Mouse (Mus musculus) CH12.LX (cell line): ENCODE results near the gene Ppm1l. TPM values are rescaled to one million over a fixed set of nuclear protein-coding genes. Genes with fewer than 3 reads are reported as not detected.

ENCODE experiments used
- DNase-seq: peaks from one replicate; pipeline ENCODE4 v3.0.0-alpha.2; 2013; ENCODE audit errors: extremely low read depth
- H3K27ac ChIP-seq: 2 replicates; pipeline ENCODE4 v1.5.1; 2012; ENCODE audit warnings: low read depth, mild to moderate bottlenecking, control low read depth, moderate library complexity; ENCODE audit not compliant: insufficient read depth
- H3K27me3 ChIP-seq: replicated peaks from 2 replicates; pipeline ENCODE3; 2012; ENCODE audit warnings: inconsistent platforms
- H3K36me3 ChIP-seq, 2 experiments: replicated peaks in 1 of 2; 2 replicates each; pipeline versions ENCODE3 to v1.6.1; 2012; ENCODE audit warnings: inconsistent platforms in 1 of 2, low read length in 1 of 2, mild to moderate bottlenecking in 1 of 2, mixed read lengths in 1 of 2, moderate library complexity in 1 of 2; ENCODE audit not compliant: control insufficient read depth in 1 of 2, insufficient read depth in 1 of 2
- H3K4me1 ChIP-seq, 2 experiments: 2 replicates each; pipeline ENCODE4 v1.6.1; 2012; ENCODE audit warnings: inconsistent platforms in 1 of 2, moderate library complexity in 1 of 2; ENCODE audit not compliant: insufficient read depth in 2 of 2, control insufficient read depth in 1 of 2
- H3K4me2 ChIP-seq: 2 replicates; pipeline ENCODE4 v1.6.1; 2012; ENCODE audit warnings: low read depth, mild to moderate bottlenecking, control low read depth; ENCODE audit not compliant: poor library complexity, insufficient read depth, severe bottlenecking
- H3K4me3 ChIP-seq, 3 experiments: fragments of 150-350 bp in 1 of 3; sonication (generic) in 1 of 3; replicated peaks in 1 of 3; 2 replicates each; pipeline versions ENCODE3 to v1.5.1; 2011 to 2012; ENCODE audit warnings: low read depth in 2 of 3, low read length in 2 of 3, mild to moderate bottlenecking in 2 of 3, moderate library complexity in 2 of 3, control low read depth in 1 of 3, improper control_type of control experiment in 1 of 3, inconsistent platforms in 1 of 3, mixed read lengths in 1 of 3; ENCODE audit not compliant: poor library complexity in 1 of 3
- H3K79me2 ChIP-seq: replicated peaks from 2 replicates; pipeline ENCODE4 v1.6.1; 2012; ENCODE audit warnings: mild to moderate bottlenecking, moderate library complexity; ENCODE audit not compliant: control insufficient read depth, poor library complexity, insufficient read depth, severe bottlenecking; ENCODE audit errors: extremely low read depth
- H3K9ac ChIP-seq: 2 replicates; pipeline ENCODE4 v1.6.1; 2012; ENCODE audit warnings: low read depth, mild to moderate bottlenecking, control low read depth, moderate library complexity; ENCODE audit not compliant: insufficient read depth
- H3K9me3 ChIP-seq: replicated peaks from 2 replicates; pipeline ENCODE3; 2012; ENCODE audit warnings: low read length, inconsistent platforms, mixed read lengths
- BHLHE40 ChIP-seq: IDR thresholded peaks from 2 replicates; pipeline ENCODE4 v1.6.1; 2011; ENCODE audit warnings: mild to moderate bottlenecking, low read depth, low read length, improper control_type of control experiment
- CTCF ChIP-seq, 2 experiments: IDR thresholded peaks in 1 of 2; conservative IDR thresholded peaks in 1 of 2; 2 replicates each; pipeline ENCODE4 v1.5.1; 2011 to 2012; ENCODE audit warnings: low read depth in 2 of 2, low read length in 2 of 2, improper control_type of control experiment in 1 of 2, inconsistent platforms in 1 of 2, mild to moderate bottlenecking in 1 of 2, moderate library complexity in 1 of 2
- E2F4 ChIP-seq: IDR thresholded peaks from 2 replicates; pipeline ENCODE4 v1.6.1; 2011; ENCODE audit warnings: low read depth, low read length, improper control_type of control experiment; ENCODE audit not compliant: insufficient replicate concordance
- ELF1 ChIP-seq: IDR thresholded peaks from 2 replicates; pipeline ENCODE4 v1.6.1; 2014; ENCODE audit warnings: low read depth, mild to moderate bottlenecking, inconsistent platforms, low read length, improper control_type of control experiment
- EP300 ChIP-seq: IDR thresholded peaks from 2 replicates; pipeline ENCODE4 v1.6.1; 2011; ENCODE audit warnings: low read length, improper control_type of control experiment
- GABPA ChIP-seq: IDR thresholded peaks from 2 replicates; pipeline ENCODE4 v1.6.1; 2012; ENCODE audit warnings: low read depth, low read length, improper control_type of control experiment, inconsistent platforms; ENCODE audit not compliant: insufficient replicate concordance
- HCFC1 ChIP-seq: IDR thresholded peaks from 2 replicates; pipeline ENCODE4 v1.6.1; 2012; ENCODE audit warnings: low read depth, mild to moderate bottlenecking, inconsistent platforms, low read length, improper control_type of control experiment
- JUN ChIP-seq: IDR thresholded peaks from 2 replicates; pipeline ENCODE4 v1.6.1; 2011; ENCODE audit warnings: low read depth, mild to moderate bottlenecking, low read length, improper control_type of control experiment, moderate library complexity; ENCODE audit not compliant: insufficient read depth
- MAFK ChIP-seq: IDR thresholded peaks from 2 replicates; pipeline ENCODE4 v1.6.1; 2011; ENCODE audit warnings: low read length, improper control_type of control experiment; ENCODE audit not compliant: insufficient replicate concordance
- MAX ChIP-seq: IDR thresholded peaks from 2 replicates; pipeline ENCODE4 v1.6.1; 2011; ENCODE audit warnings: low read length, improper control_type of control experiment
- MAZ ChIP-seq: IDR thresholded peaks from 2 replicates; pipeline ENCODE4 v1.6.1; 2012; ENCODE audit warnings: low read depth, mild to moderate bottlenecking, inconsistent platforms, low read length, improper control_type of control experiment, moderate library complexity
- MXI1 ChIP-seq: IDR thresholded peaks from 2 replicates; pipeline ENCODE4 v1.6.1; 2011; ENCODE audit warnings: mild to moderate bottlenecking, low read depth, low read length, improper control_type of control experiment
- NRF1 ChIP-seq: IDR thresholded peaks from 2 replicates; pipeline ENCODE4 v1.6.1; 2014; ENCODE audit warnings: low read depth, mild to moderate bottlenecking, inconsistent platforms, low read length, improper control_type of control experiment, moderate library complexity
- PAX5 ChIP-seq: IDR thresholded peaks from 2 replicates; pipeline ENCODE4 v1.6.1; 2012; ENCODE audit warnings: low read length, inconsistent platforms, mixed read lengths
- SIN3A ChIP-seq: IDR thresholded peaks from 2 replicates; pipeline ENCODE4 v1.6.1; 2012; ENCODE audit warnings: low read length, improper control_type of control experiment, inconsistent platforms
- TBP ChIP-seq: conservative IDR thresholded peaks from 2 replicates; pipeline ENCODE4 v1.6.1; 2011; ENCODE audit warnings: low read depth, low read length, improper control_type of control experiment
- USF1 ChIP-seq: IDR thresholded peaks from 2 replicates; pipeline ENCODE4 v1.6.1; 2014; ENCODE audit warnings: low read depth, mild to moderate bottlenecking, inconsistent platforms, low read length, improper control_type of control experiment
- USF2 ChIP-seq: conservative IDR thresholded peaks from 2 replicates; pipeline ENCODE4 v1.6.1; 2011; ENCODE audit warnings: low read depth, low read length, improper control_type of control experiment
- ZC3H11A ChIP-seq: IDR thresholded peaks from 2 replicates; pipeline ENCODE4 v1.6.1; 2012; ENCODE audit warnings: low read depth, mild to moderate bottlenecking, inconsistent platforms, low read length, improper control_type of control experiment
- dilution Hi-C: fragments of 300-500 bp; cut with MboI; formaldehyde crosslinking; loops from 2 replicates; pipeline ENCODE4 v1.14.3; 2020; ENCODE audit warnings: low sequenced_read_pairs; ENCODE audit not compliant: extremely low pct_unique_long_range_greater_than_20kb, extremely low pct_ligation_motif_present
- in situ Hi-C: fragments of 300-500 bp; cut with MboI; formaldehyde crosslinking; loops from 3 replicates; pipeline ENCODE4 v1.14.3; 2019; ENCODE audit warnings: low sequenced_read_pairs, low pct_ligation_motif_present, low pct_unique_long_range_greater_than_20kb, mixed read lengths
- polyA plus RNA-seq: library from polyadenylated mRNA; unstranded; fragments of >175 nt; gene quantifications from 2 replicates; pipeline ENCODE4 v1.2.1, GENCODE M21; 2012; ENCODE audit warnings: low read depth; ENCODE audit not compliant: insufficient read length
- total RNA-seq, 2 experiments: library from RNA; depleted of rRNA; stranded (reverse); fragments of 300-350 nt in 1 of 2; fragments of >200 nt in 1 of 2; gene quantifications; 2 replicates each; pipeline ENCODE4 v1.2.3; 2012 to 2014

The Ppm1l gene
- total and polyA plus RNA-seq, 3 experiments = 0.68 to 2.4 (median 1.7) TPM

DNA sequence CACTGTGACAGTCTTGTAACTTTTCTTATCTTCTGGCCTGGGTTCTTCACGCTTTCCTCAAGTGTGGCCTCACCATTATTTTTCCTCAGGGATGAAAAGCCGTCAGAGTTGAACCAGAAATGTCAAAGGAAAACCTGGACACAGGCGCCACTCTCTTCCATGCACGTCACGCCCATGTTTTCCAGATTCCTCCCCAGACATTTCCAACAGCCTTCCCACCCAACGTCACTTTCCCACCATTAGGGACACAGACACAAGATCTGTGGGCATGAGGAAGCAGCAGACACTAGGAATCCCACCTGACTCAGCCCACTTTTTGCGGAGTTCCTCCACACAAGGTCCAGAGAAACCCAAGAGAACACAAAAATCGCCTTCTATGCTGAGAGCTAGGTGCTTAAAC lies 276.8 kb downstream of the Ppm1l start:
- DNase-seq = no peak
- H3K4me3 ChIP-seq = no peak overlapping the region
- no peaks in the 10 kb centered on the region for H3K79me2 ChIP-seq
- H3K4me1 ChIP-seq = peaks cover 0 to 3% of the 10 kb centered on the region in 2 experiments; a peak in 2 of 4 replicates
- in situ Hi-C loops = no loop called here
- no peaks in the 10 kb centered on the region for H3K27me3 ChIP-seq
- dilution Hi-C loops = no loop called here
- no peak overlapping the region for H3K4me2 ChIP-seq
- H3K9ac ChIP-seq = no peak overlapping the region
- H3K9me3 ChIP-seq = peaks cover 3% of the 10 kb centered on the region
- no peaks in the 10 kb centered on the region for H3K36me3 ChIP-seq
- TF ChIP-seq SIN3A (no peak), CTCF (conservative IDR thresholded peaks at IDR 0.05 in 1 of 2, IDR thresholded peaks at IDR 0.05 in 1 of 2; ENCODE audit: low read depth in 2 of 2, low read length in 2 of 2) (no peak), ZC3H11A (no peak), GABPA (no peak), NRF1 (no peak), EP300 (no peak), BHLHE40 (no peak), E2F4 (no peak), USF2 (no peak), JUN (no peak), TBP (no peak), PAX5 (no peak)
- TF ChIP-seq, all 38 proteins: peak for 0
- H3K27ac ChIP-seq = no peak overlapping the region

DNA sequence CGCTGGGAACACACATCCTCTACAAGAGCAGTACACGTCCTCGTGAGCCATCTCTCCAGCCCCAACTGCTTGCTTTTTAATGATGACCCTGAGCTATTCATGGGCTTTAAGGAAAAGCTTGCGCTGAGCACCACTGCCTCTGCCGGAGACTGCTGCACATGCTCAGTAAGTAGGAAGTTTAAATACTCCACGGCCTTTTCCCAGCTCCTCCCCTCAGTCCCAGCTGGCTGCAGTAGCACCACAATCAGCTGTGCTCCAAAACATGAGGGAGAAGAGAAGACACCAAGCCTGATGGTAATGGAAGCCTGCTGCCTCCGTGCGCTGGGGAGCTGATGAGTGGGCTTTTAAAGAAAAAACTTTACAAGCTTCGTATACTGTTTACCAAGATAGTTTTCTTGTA lies 277.4 kb downstream of the Ppm1l start:
- dilution Hi-C loops (no loop called here), in situ Hi-C loops (no loop called here)
- H3K4me2 ChIP-seq = no peak overlapping the region
- no peak overlapping the region for H3K9ac ChIP-seq
- H3K9me3 ChIP-seq = peaks cover 3% of the 10 kb centered on the region
- H3K27me3 ChIP-seq = no peaks in the 10 kb centered on the region
- peaks cover 0 to 3% of the 10 kb centered on the region in 2 experiments; a peak in 2 of 4 replicates for H3K4me1 ChIP-seq
- H3K4me3 ChIP-seq = no peak overlapping the region
- no peaks in the 10 kb centered on the region for H3K79me2 ChIP-seq
- H3K27ac ChIP-seq = no peak overlapping the region
- no peaks in the 10 kb centered on the region for H3K36me3 ChIP-seq
- no peak for DNase-seq
- no peak for TF ChIP-seq ELF1
- TF ChIP-seq USF1 = no peak
- TF ChIP-seq MAZ = no peak
- no peak for TF ChIP-seq EP300
- TF ChIP-seq HCFC1 = no peak
- no peak for TF ChIP-seq MAX
- no peak for TF ChIP-seq GABPA
- TF ChIP-seq E2F4 = no peak
- TF ChIP-seq MAFK = no peak
- TF ChIP-seq MXI1 = no peak
